Mouse (Mus musculus) heart, postnatal 36 days (tissue): ENCODE results near the gene Zap70. TPM values are rescaled to one million over a fixed set of nuclear protein-coding genes. Genes with fewer than 3 reads are reported as not detected.
"Not testable (repeated sequence)": the region's sequence is repeated elsewhere in the genome, so short reads cannot be mapped to it uniquely, and the experiment has no call there.

Experiments used
- DNase-seq, 2 experiments: peaks; one replicate each; pipeline ENCODE4 v3.0.0; 2021 to 2022
- intact Hi-C: fragments of 180-260 bp; cut with DNase I; formaldehyde crosslinking; loops from one replicate; pipeline ENCODE4 v1.15.1; 2025
- total RNA-seq, 2 experiments: library from RNA; stranded (reverse); gene quantifications; 2 replicates each; pipeline ENCODE4 v1.2.3; 2021

Gene Zap70
- total RNA-seq, 2 experiments from 2014 or later = 0.27 TPM; not detected in 1

- intact Hi-C loops = no loop called here
- DNase-seq = no peak
Observed at GRCm38 (mm10) chr1:36815166-36815565, 53.6 kb downstream of the Zap70 start.

- intact Hi-C loops = loop anchor here (1.0 to 5.0 kb wide), 3 partner anchors 118 to 310 kb away; no protein-coding TSS in a partner anchor
- DNase-seq = not testable (repeated sequence)
Observed at GRCm38 (mm10) chr1:36821918-36822317, 60.3 kb downstream of the Zap70 start.

- intact Hi-C loops = loop anchor here (2.0 to 5.0 kb wide), 3 partner anchors 26 to 308 kb away; no protein-coding TSS in a partner anchor
- no peak for DNase-seq
Observed at GRCm38 (mm10) chr1:36824356-36824755, 62.8 kb downstream of the Zap70 start.

GRCm38 (mm10) chr1:36830913-36831866 is 69.6 kb downstream of the Zap70 start:
- intact Hi-C loops = no loop called here
- DNase-seq = no peak

Other genes starting within 250 kb of the Zap70 start
- gene Cnnm3, start 249.9 kb upstream of the Zap70 start, total RNA-seq = 10 to 100 TPM; 16.0 to 19.2 TPM
- gene Ankrd23, start 224.9 kb upstream of the Zap70 start, total RNA-seq = 100 to 1,000 TPM; 203 to 373 TPM
- 100 to 1,000 TPM in 1 of 2 experiments, 10 to 100 TPM in 1; 93.9 to 209 TPM for gene Gm42417, start 222.4 kb upstream of the Zap70 start, total RNA-seq
- 1 to 10 TPM; 7.3 to 7.8 TPM for gene Ankrd39, start 214.4 kb upstream of the Zap70 start, total RNA-seq
- 10 to 100 TPM; 15.0 to 17.1 TPM for gene Sema4c, start 203.4 kb upstream of the Zap70 start, total RNA-seq
- gene Fam178b, start 78.6 kb upstream of the Zap70 start, total RNA-seq = under 1 TPM in 1 of 2 experiments, not detected in 1; 0.43 TPM
- gene Cox5b, start 70.3 kb upstream of the Zap70 start, total RNA-seq = 1,000 to 10,000 TPM; 2,258 to 2,311 TPM
- not detected for gene 4933424G06Rik, start 51.6 kb upstream of the Zap70 start, total RNA-seq
- 100 to 1,000 TPM in 1 of 2 experiments, 10 to 100 TPM in 1; 97.9 to 113 TPM for gene Actr1b, start 47.4 kb upstream of the Zap70 start, total RNA-seq
- gene Tmem131, start 181.9 kb downstream of the Zap70 start, total RNA-seq = 10 to 100 TPM; 32.9 to 35.9 TPM